9 mouse cellular contexts compared by ENCODE assay signal in genomic region chr16:91868943-91869911, GRCm38 (mm10).
DNase-seq lines count a peak whose midpoint lies in the region; ATAC-seq lines count a peak whose summit lies in the region.
"Had no signal": no experiment of that assay in that cellular context is flagged by ENCODE, and none has a peak within 500 bp of the region (broad histone marks: within the 10 kb centered on the region; RNA-seq: fewer than 3 reads in every experiment).

No protein-coding gene starts in this region.

- H3K9ac ChIP-seq in heart, embryonic 12.5 days: no peak overlapping the region
- H3K9ac ChIP-seq in intestine, embryonic 16.5 days (ENCODE audit: low read depth, low read length): no peak overlapping the region
- H3K9ac ChIP-seq in forebrain, embryonic 11.5 days (ENCODE audit: low read length): no peak overlapping the region
- H3K9ac ChIP-seq: neural tube, embryonic 12.5 days had no signal

- peaks cover 20% of the 10 kb centered on the region for H3K4me1 ChIP-seq in heart, embryonic 12.5 days (replicated peaks)
- H3K4me1 ChIP-seq in brown adipose tissue, adult 24 weeks (ENCODE audit: control insufficient read depth, insufficient read depth, insufficient read length, low read length): peaks cover 9% of the 10 kb centered on the region
- H3K4me1 ChIP-seq in megakaryocyte, embryonic 14.5 days: peaks cover 85% of the 10 kb centered on the region
- peaks cover 3% of the 10 kb centered on the region; the same call in 1 of the 2 replicates for H3K4me1 ChIP-seq in intestine, embryonic 16.5 days (ENCODE audit: control insufficient read depth, insufficient read depth, low read length)
- H3K4me1 ChIP-seq in forebrain, embryonic 11.5 days (replicated peaks; ENCODE audit: control insufficient read depth, insufficient read depth, low read length): no peaks in the 10 kb centered on the region
- H3K4me1 ChIP-seq: neural tube, embryonic 12.5 days had no signal

- no peaks in the 10 kb centered on the region for H3K9me3 ChIP-seq in heart, embryonic 12.5 days (replicated peaks)
- no peaks in the 10 kb centered on the region for H3K9me3 ChIP-seq in megakaryocyte, embryonic 14.5 days
- H3K9me3 ChIP-seq in intestine, embryonic 16.5 days (ENCODE audit: control insufficient read depth, low read length): no peaks in the 10 kb centered on the region
- no peaks in the 10 kb centered on the region for H3K9me3 ChIP-seq in forebrain, embryonic 11.5 days (ENCODE audit: control insufficient read depth, low read length)
- H3K9me3 ChIP-seq: neural tube, embryonic 12.5 days had no signal

- intact Hi-C loops in heart, postnatal 36 days (cut with DNase I): no loop called here

- H3K4me2 ChIP-seq in heart, embryonic 12.5 days: no peak overlapping the region
- no peak overlapping the region for H3K4me2 ChIP-seq in intestine, embryonic 16.5 days (ENCODE audit: low read depth, low read length)
- no peak overlapping the region for H3K4me2 ChIP-seq in forebrain, embryonic 11.5 days (ENCODE audit: low read depth, low read length, severe bottlenecking)
- H3K4me2 ChIP-seq: neural tube, embryonic 12.5 days had no signal

- H3K4me3 ChIP-seq in heart, embryonic 12.5 days: no peak overlapping the region
- H3K4me3 ChIP-seq in brown adipose tissue, adult 24 weeks (ENCODE audit: insufficient read depth, low read depth, low read length): no peak overlapping the region
- H3K4me3 ChIP-seq in megakaryocyte, embryonic 14.5 days (replicated peaks): peak overlapping the region; percentile 67
- no peak overlapping the region for H3K4me3 ChIP-seq in intestine, embryonic 16.5 days (ENCODE audit: low read length)
- no peak overlapping the region for H3K4me3 ChIP-seq in forebrain, embryonic 11.5 days (ENCODE audit: low read depth, low read length)
- H3K4me3 ChIP-seq: neural tube, embryonic 12.5 days had no signal

- WGBS in heart, embryonic 12.5 days: 89% methylated on average over 28 of the region's 28 CpGs
- WGBS in intestine, embryonic 16.5 days: 81% methylated on average over 28 of the region's 28 CpGs
- 94% methylated on average over 28 of the region's 28 CpGs for WGBS in forebrain, embryonic 11.5 days

- H3K36me3 ChIP-seq in heart, embryonic 12.5 days: peaks cover 63% of the 10 kb centered on the region
- peaks cover 72% of the 10 kb centered on the region for H3K36me3 ChIP-seq in megakaryocyte, embryonic 14.5 days (replicated peaks; ENCODE audit: low read length)
- H3K36me3 ChIP-seq in intestine, embryonic 16.5 days (ENCODE audit: control insufficient read depth, insufficient read depth, low read length): no peaks in the 10 kb centered on the region; the same call in 1 of the 2 replicates
- peaks cover 13% of the 10 kb centered on the region; the same call in 1 of the 2 replicates for H3K36me3 ChIP-seq in forebrain, embryonic 11.5 days (ENCODE audit: control insufficient read depth, insufficient read depth, low read length)

- ATAC-seq in heart, embryonic 12.5 days (ENCODE audit: insufficient number of reproducible peaks, low FRiP score): no peak
- ATAC-seq in intestine, embryonic 16.5 days: no peak
- ATAC-seq in forebrain, embryonic 11.5 days (replicated peaks; ENCODE audit: low FRiP score): no peak

- H3K27me3 ChIP-seq in heart, embryonic 12.5 days (replicated peaks): no peaks in the 10 kb centered on the region
- peaks cover 18% of the 10 kb centered on the region for H3K27me3 ChIP-seq in megakaryocyte, embryonic 14.5 days (replicated peaks)
- H3K27me3 ChIP-seq in intestine, embryonic 16.5 days (replicated peaks; ENCODE audit: control insufficient read depth, insufficient read depth, low read length): no peaks in the 10 kb centered on the region
- no peaks in the 10 kb centered on the region for H3K27me3 ChIP-seq in forebrain, embryonic 11.5 days (ENCODE audit: control insufficient read depth, insufficient read depth, low read length)
- H3K27me3 ChIP-seq: neural tube, embryonic 12.5 days had no signal

- H3K27ac ChIP-seq in heart, embryonic 12.5 days (ENCODE audit: poor library complexity, severe bottlenecking): no peak overlapping the region
- peak overlapping the region; percentile 22; the same call in 1 of the 2 replicates for H3K27ac ChIP-seq in brown adipose tissue, adult 24 weeks (replicated peaks; ENCODE audit: low read depth, low read length)
- H3K27ac ChIP-seq in intestine, embryonic 16.5 days (ENCODE audit: low read length): no peak overlapping the region
- no peak overlapping the region for H3K27ac ChIP-seq in forebrain, embryonic 11.5 days (ENCODE audit: low read depth, low read length)
- H3K27ac ChIP-seq: neural tube, embryonic 12.5 days had no signal

- DNase-seq in heart, adult 11 months: peak; percentile 99
- DNase-seq in 416B (ENCODE audit: low read depth): peak; percentile 95
- peak; percentile 59 to 71 for DNase-seq in heart, postnatal 36 days
- no peak for DNase-seq in forebrain, embryonic 11.5 days (ENCODE audit: low spot score)
